Mouse (Mus musculus): Measurements from ENCODE around the gene Cnot1. TPM values are rescaled to one million over a fixed set of nuclear protein-coding genes. Genes with fewer than 3 reads are reported as not detected.
A peak's percentile ranks its signal among the peaks of the same experiment; 100 is the strongest.
"Not testable (repeated sequence)": the region's sequence is repeated elsewhere in the genome, so short reads cannot be mapped to it uniquely, and the experiment has no call there.

Gene Cnot1
- polyA plus RNA-seq (2017; shearing (Covaris generic)), result 10 to 100 TPM; 87.9 to 88.0 TPM

GRCm38 (mm10) chr8:95807331-95807843 lies at the start of gene Cnot1:
Gene Cnot1 (minus strand): TSS chr8:95807464.
- ATAC-seq, result peak; percentile 87

GRCm38 (mm10) chr8:95854174-95854573 lies 46.9 kb upstream of the Cnot1 start:
- ATAC-seq, result no peak

DNA sequence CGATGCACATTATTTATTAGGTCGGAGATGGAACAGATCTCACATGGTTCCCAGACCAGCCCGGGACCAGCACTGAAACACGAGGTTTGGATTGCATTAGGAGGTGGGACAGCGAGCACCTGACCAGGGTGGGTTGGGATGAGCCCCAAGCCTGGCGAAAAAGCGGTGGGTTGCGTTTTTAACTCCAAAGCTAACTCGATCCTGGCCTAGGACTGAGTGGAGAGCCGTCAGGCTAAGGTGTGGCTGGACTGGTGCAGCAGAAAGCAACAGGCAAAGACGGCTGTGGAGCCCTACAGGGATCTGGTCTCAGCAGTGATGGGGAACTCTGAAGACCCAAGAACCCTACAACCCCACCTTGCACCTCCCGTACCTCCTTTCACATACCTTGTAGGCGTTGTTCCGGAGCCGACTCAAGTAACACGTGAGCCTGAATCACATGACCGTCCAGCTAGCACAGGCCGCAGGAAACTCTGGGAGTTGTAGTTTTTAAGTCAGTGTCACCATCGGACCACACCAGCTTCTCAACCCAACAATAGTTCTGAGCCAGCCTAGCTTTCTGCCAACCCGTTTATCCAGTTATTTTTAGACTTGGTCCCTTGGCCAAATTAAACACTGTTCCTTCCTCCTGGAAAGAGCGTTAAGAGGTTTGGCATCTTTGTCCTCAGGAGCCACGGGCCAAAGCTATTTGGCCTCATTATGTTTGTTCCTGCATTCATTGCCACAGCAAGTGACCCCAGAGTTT lies 46.0 kb upstream of the Cnot1 start, which contains the start of gene Slc38a7:
Gene Slc38a7 (minus strand): TSS at position 438 of the 742 bp plus-strand sequence.
- ATAC-seq, result peak; percentile 100

GRCm38 (mm10) chr8:95852290-95852689 lies 45.0 kb upstream of the Cnot1 start:
- ATAC-seq, result no peak

DNA sequence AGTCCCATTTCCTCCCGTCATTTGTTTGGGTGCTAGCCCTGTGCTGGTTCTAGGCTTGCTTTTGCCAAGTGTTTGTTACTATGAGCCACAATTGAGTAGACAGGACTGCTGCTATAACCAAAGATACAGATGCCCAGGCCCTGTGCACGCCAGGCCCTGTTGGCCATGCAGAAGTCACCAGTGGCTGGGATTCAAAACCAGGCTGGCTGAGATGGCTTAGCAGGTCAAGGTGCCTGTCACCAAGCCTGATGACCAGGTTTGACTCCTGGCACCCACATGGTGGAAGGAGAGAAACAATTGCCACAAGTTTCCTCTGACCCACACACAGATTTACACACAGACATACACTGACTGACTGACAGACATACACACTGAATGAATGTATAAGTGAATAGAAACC lies 43.1 kb upstream of the Cnot1 start:
- ATAC-seq, result no peak

DNA sequence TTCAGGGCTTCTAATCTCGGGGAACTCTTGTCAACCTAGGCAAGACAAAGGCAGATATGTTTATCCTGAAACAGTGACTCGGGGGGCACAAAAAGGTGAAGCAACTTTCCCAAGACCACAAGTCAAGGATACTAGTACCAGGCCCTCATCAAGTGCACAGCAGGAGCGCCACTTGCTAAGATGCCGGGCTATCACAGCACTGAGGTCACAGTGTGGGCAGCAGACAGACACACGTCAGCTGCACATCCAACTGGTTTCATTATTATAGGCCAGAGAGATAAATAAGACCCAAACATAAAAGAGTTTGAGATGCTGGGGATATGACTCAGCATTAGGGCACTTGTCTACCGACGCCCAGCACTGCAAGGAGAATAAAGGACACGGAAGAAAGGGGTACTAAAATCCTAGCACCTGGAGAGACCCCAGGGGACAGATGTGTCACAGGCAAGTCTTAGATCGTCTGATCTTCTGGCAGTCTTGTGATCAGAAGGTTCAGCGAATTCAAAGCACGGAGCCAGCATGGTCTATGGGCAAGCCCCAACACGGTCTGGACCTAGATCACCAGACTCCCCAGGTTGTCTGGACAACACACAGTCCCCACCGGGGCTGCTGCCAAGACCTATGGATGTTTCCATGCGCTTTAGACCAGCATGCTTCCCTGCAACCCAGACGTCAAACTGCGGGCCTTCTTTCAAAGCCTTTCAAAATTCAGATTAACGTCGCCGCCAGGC lies 41.6 kb upstream of the Cnot1 start:
- no peak for ATAC-seq

DNA sequence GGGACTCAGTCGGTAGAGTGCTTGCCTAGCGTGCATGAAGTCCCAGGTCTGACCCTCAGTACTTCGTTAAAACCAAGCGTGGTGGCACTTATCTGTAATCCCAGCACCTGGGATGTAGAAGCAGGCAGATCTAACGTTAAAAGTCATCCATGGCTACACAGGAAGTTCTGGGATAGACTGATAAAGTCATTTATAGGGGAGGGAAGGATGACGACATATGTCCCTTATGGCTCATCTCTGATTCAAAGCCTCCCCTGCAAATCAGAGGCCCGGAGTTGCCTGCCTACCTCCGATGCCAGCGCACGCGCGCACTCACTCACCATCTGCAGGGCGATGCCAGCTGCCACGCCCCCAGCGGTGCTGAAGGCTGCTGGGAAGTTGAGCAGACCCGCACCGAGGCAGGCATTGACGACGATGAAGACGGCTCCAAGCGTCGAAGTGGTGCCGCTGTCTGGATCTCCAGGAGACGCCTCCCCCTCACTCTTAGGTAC lies 40.8 kb upstream of the Cnot1 start:
- ATAC-seq, result no peak

DNA sequence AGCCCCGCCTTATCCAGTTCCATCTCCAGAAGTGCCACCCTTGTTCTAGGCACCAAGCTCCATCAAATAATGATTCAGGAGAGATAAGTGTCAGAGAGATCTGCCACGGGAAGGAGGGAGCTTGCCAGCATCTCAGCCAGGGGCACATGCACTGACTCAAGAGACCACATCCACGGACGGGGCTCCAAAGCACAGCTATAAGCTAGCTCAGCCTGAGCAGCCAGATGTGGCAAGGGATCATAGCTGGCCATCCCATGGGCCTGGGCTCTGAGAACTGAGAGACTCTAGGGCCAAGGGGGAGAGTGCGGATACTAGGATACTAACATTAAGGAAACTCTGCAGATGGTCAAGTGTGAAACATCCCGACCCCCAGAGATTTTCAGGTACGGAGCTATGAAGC lies 37.8 kb upstream of the Cnot1 start:
- ATAC-seq, result no peak

DNA sequence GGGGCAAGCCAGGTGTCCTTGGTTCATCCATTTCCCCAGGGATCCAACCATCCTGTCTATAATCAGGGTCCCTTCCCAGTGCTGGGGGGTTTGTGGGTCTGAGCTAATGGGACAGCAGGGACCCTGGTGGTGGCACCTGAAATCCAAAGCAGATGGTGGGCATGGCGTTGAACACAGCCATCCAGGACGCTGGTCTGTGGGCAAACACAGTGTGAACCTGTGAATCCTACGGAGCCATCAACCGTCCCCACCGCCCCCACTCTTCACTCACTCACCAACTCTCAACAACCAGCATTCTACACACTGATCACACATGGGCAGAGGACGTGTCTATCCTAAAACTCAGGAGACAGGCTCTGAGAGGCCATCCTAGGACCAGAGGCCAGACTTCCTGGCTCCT lies 36.7 kb upstream of the Cnot1 start:
- ATAC-seq, result no peak

GRCm38 (mm10) chr8:95841436-95841835 lies 34.2 kb upstream of the Cnot1 start:
- no peak for ATAC-seq

- no peak for ATAC-seq
These were observed 32.0 kb upstream of the Cnot1 start for GRCm38 (mm10) chr8:95839289-95839688.

DNA sequence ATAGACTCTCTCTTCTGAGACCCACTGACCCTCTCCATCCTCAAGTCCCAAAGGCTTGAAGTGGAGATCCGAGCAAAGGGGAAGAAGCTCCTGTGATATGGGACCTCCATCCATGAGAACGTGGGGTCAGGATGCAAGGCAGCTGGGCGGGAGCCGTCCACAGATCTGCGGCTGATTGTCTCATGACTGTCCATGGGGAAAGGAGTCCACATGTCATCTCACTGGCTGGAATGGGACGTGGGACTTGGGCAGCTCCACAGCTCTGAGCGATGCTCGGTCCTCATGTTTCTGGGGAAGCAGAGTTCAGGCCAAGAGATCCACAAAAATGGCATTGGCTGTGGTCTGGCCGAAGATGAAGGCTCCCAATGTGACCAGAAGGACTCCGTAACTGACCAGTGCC lies 30.0 kb upstream of the Cnot1 start:
- ATAC-seq, result no peak

GRCm38 (mm10) chr8:95835891-95836290 lies 28.6 kb upstream of the Cnot1 start:
- ATAC-seq, result no peak

DNA sequence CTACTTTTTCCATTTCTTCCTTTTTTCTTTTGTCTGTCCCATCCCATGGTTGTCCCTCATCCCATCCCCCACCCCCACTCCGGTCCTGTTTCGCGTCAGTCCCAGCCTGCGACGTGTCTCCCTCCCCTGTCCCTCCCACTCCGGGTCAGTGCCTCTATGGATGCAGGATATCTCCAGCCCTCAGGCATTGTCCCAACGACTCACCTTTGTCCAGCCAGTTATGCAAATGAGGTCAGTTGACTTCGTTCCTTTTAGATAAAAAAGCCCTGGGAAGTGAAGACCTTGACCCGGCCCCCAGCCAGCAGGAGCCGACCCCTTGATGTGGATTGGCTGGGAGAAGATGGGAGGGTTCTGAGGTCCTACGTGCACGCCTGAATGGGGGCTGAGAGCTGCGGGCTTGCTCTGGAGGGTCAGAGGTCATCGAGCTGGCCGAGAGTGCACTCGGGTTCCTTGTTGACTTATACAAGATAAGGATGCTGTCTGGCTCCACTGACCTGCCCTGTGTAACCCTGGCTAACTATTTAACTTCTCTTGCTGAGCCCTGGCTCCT lies 26.2 kb upstream of the Cnot1 start:
- ATAC-seq, result no peak

GRCm38 (mm10) chr8:95832603-95833434 lies 25.6 kb upstream of the Cnot1 start:
- peak; percentile 72 for ATAC-seq

DNA sequence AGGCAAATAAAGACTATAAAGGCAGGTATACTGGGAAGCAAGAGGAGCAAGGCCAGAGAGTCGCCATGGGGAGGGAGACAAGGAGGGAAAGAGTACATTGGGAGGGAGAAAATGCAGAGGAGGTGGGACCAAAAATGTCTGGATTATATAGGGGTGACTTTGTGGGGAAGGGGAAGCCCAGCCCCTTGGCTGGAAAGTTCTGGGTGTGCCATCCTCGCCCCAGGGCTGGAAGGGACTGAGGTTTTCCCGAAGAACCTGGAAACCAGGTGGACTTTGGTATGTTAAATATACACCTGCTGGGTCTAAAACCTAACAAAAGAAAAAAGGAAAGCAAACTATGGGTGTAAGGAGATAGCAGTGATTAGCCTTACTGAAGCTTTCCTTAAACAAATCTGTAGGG lies 22.9 kb upstream of the Cnot1 start:
- no peak for ATAC-seq

GRCm38 (mm10) chr8:95825162-95825561 lies 17.9 kb upstream of the Cnot1 start, which contains the start of gene Sap18b:
Gene Sap18b (plus strand): TSS chr8:95825346.
- not testable (repeated sequence) for ATAC-seq

- ATAC-seq, result no peak
These were observed 15.4 kb upstream of the Cnot1 start for GRCm38 (mm10) chr8:95822699-95823098.

DNA sequence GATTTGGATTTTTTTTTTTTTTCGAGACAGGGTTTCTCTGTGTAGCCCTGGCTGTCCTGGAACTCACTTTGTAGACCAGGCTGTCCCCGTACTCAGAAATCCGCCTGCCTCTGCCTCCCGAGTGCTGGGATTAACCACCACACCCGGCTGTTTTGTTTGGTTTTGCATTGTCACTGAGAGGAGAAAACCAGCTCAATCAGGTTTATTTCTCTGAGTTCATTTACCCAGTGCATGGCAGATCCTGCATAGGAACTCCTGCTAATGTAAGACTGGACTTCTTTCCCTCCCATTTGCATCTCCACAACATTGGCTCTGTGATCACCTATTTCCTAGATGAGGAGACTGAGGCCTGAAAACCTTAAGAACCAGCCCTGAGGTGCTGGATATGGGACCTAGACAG lies 14.8 kb upstream of the Cnot1 start:
- ATAC-seq, result no peak

DNA sequence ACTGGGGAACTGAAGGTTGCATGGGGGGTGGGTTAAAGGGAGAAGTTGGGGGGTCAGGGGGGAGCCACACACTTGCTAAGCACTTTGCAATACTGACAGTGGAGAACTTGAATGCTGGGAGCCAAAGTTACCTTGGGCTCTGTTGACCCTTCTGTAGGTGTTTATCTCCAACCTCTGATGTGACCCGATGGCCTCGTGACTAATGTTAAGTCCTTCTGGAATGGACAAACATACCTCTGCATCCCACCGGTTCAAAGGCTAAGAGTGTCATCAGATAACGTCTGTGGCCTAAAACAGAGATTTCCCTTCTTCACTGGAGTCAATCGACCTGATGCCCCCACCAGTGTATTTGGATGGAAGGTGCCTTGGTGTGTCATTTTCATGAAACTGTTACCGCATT lies 14.0 kb upstream of the Cnot1 start:
- no peak for ATAC-seq

- no peak for ATAC-seq
These were observed 10.9 kb upstream of the Cnot1 start for GRCm38 (mm10) chr8:95818211-95818610.

DNA sequence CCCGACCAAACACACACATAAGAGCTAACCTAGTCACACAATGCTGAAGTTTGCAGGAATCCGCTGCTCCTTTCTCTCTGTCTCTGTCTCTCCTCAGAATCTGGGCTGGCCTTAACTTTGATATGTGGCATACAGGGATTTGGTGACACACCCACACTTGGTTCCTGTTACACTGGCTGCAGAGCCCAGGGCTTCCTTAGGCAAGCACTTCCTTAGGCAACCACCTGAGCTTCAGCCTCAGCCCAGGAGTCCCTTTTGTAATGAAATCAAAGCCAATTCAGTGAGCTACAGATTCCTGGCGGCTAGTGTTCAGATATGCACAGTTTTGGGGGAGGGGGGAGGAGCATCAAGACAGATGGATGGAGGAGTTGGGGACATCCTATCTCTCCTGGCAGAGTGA lies 10.3 kb upstream of the Cnot1 start:
- ATAC-seq, result no peak
